Mouse (Mus musculus) bone marrow, adult 2 months (tissue): ENCODE results near the gene Phykpl.

ENCODE experiments used
- CTCF ChIP-seq: fragments of 200-500 bp; IDR thresholded peaks from 2 replicates; pipeline ENCODE4 v1.5.1; 2011; ENCODE audit warnings: low read length, control low read depth; ENCODE audit not compliant: control insufficient read depth, insufficient read depth
- POLR2A ChIP-seq: fragments of 200-500 bp; IDR thresholded peaks from 2 replicates; pipeline ENCODE4 v1.6.1; 2011; ENCODE audit warnings: low read depth, mild to moderate bottlenecking, control low read depth, low read length, borderline replicate concordance; ENCODE audit not compliant: control insufficient read depth

DNA sequence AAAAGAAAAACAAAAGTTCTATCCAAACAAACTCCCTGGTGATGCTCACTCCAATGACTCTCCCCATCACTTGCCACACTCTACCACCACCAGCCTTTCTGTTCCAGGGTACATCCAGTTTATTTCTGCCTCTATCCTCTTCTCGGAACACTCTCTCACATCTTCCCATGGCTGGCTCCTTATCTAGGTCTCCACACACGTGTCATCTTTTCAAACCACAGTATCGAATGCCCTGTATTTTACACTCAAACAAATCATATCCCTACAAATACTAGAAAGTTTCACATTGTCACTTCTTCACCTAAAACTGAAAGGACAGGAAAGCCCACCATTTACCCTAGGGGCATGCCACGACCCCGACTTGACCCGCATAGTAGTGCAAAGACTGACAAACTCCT, 50.6 kb downstream of the Phykpl start:
- TF ChIP-seq CTCF (no peak), POLR2A (no peak)
